Mouse (Mus musculus) layer of hippocampus, adult 2 months (tissue): ENCODE data around the gene 1500011B03Rik. TPM values are rescaled to one million over a fixed set of nuclear protein-coding genes. Genes with fewer than 3 reads are reported as not detected.
A peak's percentile ranks its signal among the peaks of the same experiment; 100 is the strongest.

ENCODE experiments used
- DNase-seq, 2 experiments: peaks; one replicate each; pipeline ENCODE4 v3.0.0; 2022; ENCODE audit warnings: low spot score in 2 of 2
- H3K27ac ChIP-seq: fragments of 200-600 bp; 2 replicates; pipeline ENCODE4 v1.8.1; 2022
- H3K4me3 ChIP-seq: fragments of 200-600 bp; 2 replicates; pipeline ENCODE4 v1.8.1; 2022; ENCODE audit warnings: mild to moderate bottlenecking
- CTCF ChIP-seq: fragments of 200-600 bp; conservative IDR thresholded peaks from 2 replicates; pipeline ENCODE4 v1.8.1; 2022; ENCODE audit warnings: antibody characterized with exemption, mild to moderate bottlenecking, moderate library complexity
- total RNA-seq, 2 experiments: library from RNA; stranded (reverse); gene quantifications; 2 replicates each; pipeline ENCODE4 v1.2.3; 2021

1500011B03Rik gene
- total RNA-seq, 2 experiments from 2014 or later: 136 to 154 TPM

DNA sequence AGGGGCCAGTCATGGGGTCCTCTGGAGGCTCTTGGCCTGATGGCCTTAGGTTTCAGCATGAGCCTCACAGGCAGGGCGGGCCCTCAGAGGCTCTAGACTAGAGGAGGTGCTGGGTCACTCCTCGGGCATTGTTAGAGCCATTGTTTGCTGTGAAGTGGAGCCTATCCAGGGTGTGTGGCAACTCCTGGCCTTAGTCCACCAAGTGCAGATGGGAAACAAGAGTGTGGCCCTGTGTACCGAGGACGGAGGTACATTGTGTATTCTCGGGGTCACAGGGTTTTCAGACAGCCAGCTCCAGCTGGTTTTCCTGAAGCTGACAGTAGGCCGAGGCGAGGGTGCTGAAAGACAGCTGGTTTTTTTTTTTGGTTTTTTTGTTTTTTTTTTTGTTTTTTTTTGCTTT, 30.0 kb downstream of the 1500011B03Rik start:
- peak overlapping the region; percentile 82 for H3K27ac ChIP-seq
- DNase-seq: no peak
- TF ChIP-seq CTCF: no peak
- no peak overlapping the region for H3K4me3 ChIP-seq

- TF ChIP-seq CTCF: no peak
Observed at GRCm38 (mm10) chr5:114785196-114785595, 38.1 kb downstream of the 1500011B03Rik start.

GRCm38 (mm10) chr5:114784622-114785165, 38.6 kb downstream of the 1500011B03Rik start:
- no peak for DNase-seq
- no peak for TF ChIP-seq CTCF
- no peak overlapping the region for H3K4me3 ChIP-seq
- H3K27ac ChIP-seq: peak overlapping the region; percentile 75

More at GRCm38 (mm10) chr5:114785196-114785595, 38.1 kb downstream of the 1500011B03Rik start:
- Histone ChIP-seq H3K27ac (peak overlapping the region; percentile 51; the same call in 1 of the 2 replicates), H3K4me3 (no peak overlapping the region)
- DNase-seq: no peak

- Histone ChIP-seq H3K27ac (peak overlapping the region; percentile 74), H3K4me3 (no peak overlapping the region)
- DNase-seq: no peak
- TF ChIP-seq CTCF: no peak
Observed at GRCm38 (mm10) chr5:114783405-114784163, 39.7 kb downstream of the 1500011B03Rik start.

- no peak overlapping the region for H3K4me3 ChIP-seq
- no peak for DNase-seq
- no peak for TF ChIP-seq CTCF
- peak overlapping the region; percentile 74 for H3K27ac ChIP-seq
Observed at GRCm38 (mm10) chr5:114782991-114783390, 40.3 kb downstream of the 1500011B03Rik start.

DNA sequence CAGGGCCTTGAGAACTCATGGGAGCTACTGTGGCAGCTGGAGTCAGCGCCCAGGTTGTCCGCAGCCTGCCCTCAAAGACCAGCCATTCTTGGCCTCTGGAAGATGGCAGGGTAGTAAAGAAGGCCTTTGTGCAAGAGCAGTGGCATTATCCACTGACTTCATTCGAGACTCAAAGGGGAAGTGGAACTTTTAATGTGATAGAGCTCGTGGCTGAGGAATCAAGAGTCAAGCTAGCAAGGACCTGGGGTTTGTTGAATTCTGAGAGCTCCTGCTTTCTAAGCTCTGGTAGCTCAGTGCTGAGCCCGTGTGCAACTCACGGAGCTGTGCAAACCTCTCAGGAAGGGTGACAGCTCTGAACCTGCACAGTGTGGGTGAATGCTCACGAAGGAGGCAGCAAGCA, 42.4 kb downstream of the 1500011B03Rik start:
- no peak for DNase-seq
- Histone ChIP-seq H3K4me3 (no peak overlapping the region), H3K27ac (peak overlapping the region; percentile 74)
- no peak for TF ChIP-seq CTCF

DNA sequence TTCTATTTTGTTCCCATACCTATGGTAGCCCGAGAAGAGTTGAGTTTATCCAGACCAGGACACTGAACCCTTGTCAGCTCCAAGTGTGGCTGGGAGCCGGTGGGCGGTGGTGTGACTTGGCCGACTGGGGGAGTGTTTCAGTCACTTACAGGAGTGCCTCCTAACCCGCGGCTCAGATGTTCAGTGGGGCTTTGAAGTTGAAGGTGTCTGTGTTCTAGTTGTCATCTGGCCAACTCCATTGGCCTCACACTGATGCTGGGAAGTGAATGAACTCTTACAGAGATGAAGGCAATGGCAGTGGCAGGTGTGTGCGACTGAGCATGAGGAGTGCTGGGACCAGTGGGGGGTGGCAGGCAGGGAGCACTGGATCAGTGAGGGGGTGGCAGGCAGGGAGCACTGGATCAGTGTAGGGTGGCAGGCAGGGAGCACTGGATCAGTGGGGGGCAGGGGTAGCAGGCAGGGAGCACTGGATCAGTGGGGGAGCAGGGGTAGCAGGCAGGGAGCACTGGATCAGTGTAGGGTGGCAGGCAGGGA, 43.2 kb downstream of the 1500011B03Rik start:
- DNase-seq: no peak
- Histone ChIP-seq H3K4me3 (no peak overlapping the region), H3K27ac (peak overlapping the region; percentile 10; the same call in 1 of the 2 replicates)
- TF ChIP-seq CTCF: no peak

- DNase-seq: no peak
- no peak for TF ChIP-seq CTCF
Observed at GRCm38 (mm10) chr5:114776174-114776573, 47.1 kb downstream of the 1500011B03Rik start.

GRCm38 (mm10) chr5:114775056-114775979, 48.0 kb downstream of the 1500011B03Rik start, which contains the start of gene Git2:
Gene Git2 (minus strand): TSS chr5:114775517.
- H3K27ac ChIP-seq: peak within 1 kb of the TSS; percentile 100
- H3K4me3 ChIP-seq: peak within 1 kb of the TSS; percentile 95
- no peak for DNase-seq
- TF ChIP-seq CTCF: peak; percentile 48

More at GRCm38 (mm10) chr5:114776174-114776573, 47.1 kb downstream of the 1500011B03Rik start:
- H3K4me3 ChIP-seq: peak overlapping the region; percentile 95
- peak overlapping the region; percentile 100; the same call in 1 of the 2 replicates for H3K27ac ChIP-seq

DNA sequence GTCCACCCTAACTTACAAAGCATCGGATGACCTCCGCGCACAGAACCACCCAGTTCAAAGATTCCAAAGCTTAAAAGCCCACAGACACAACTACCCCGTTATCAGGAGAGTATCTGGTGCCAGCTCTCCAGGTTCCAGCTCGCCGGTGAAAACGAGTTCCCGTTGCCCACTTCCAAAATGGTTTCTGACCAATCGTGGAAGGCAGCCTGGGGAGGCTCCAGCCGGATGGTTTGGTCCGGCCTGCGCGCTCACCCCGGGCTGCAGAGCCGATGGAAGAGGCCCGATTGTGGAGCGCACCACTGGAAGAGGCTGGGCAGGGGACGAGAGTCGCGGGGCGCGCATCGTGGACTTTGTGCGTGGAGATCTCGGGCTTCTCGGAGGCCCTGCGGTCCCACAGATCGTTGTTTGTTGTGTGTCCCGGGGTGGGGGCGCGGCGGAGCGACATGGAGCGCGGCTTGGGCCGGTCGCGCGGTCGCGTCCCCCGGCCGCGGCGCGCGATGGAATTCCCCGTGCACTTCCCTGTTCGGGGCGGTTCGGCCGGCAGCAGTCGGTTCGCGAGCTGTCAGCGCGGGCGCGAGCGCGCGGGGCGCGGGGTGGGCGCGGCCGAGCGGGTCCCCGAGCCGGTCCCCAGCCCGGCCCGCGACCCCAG, 48.7 kb downstream of the 1500011B03Rik start, which contains the start of gene Ankrd13a:
Ankrd13a (plus strand) TSS at position 275 of the 649 bp plus-strand sequence.
- H3K4me3 ChIP-seq: peak within 1 kb of the TSS; percentile 95
- no peak for TF ChIP-seq CTCF
- peak; percentile 90 to 94 for DNase-seq
- H3K27ac ChIP-seq: peak within 1 kb of the TSS; percentile 100

DNA sequence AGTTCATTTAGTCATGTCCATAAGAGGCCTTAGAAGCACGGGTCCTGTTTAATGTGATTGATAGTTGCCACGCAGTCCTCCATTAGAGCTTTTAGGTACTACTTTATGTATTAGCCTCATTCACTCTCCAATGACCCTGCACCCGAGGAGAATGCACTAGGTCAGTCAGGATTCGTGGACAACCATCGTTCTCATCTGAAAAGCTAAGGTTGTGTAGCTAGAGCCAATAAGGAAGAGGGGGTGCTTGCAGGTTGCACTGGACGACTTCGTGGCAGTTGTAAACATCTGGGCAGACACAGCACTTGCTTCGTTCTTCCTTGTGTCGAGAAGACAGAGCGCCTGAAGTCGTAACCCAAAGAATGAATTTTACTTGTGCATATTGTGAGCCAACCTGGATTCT, 49.5 kb downstream of the 1500011B03Rik start:
- TF ChIP-seq CTCF: no peak
- peak overlapping the region; percentile 100 for H3K27ac ChIP-seq
- no peak for DNase-seq
- peak overlapping the region; percentile 95 for H3K4me3 ChIP-seq

- peak; percentile 96 to 97 for DNase-seq
- Histone ChIP-seq H3K27ac (peak overlapping the region; percentile 100), H3K4me3 (peak overlapping the region; percentile 95)
- no peak for TF ChIP-seq CTCF
Observed at GRCm38 (mm10) chr5:114773211-114773710, 50.0 kb downstream of the 1500011B03Rik start.
